Mouse (Mus musculus): ENCODE results near the gene Phyh. TPM values are rescaled to one million over a fixed set of nuclear protein-coding genes. Genes with fewer than 3 reads are reported as not detected.

Gene Phyh
- polyA plus RNA-seq (2012; ENCODE audit: insufficient read depth, insufficient read length, missing spikeins): 975 and 1,033 TPM in 2 replicates

GRCm38 (mm10) chr2:4918860-4919739, at the start of gene Phyh:
Phyh (plus strand) TSS chr2:4919019.
- Histone ChIP-seq H3K4me3 (ENCODE audit: insufficient read depth, low read depth, low read length) (peak within 1 kb of the TSS; percentile 96), H3K27ac (replicated peaks; ENCODE audit: low read depth, low read length) (peak within 1 kb of the TSS; percentile 94), H3K4me1 (ENCODE audit: control insufficient read depth, insufficient read depth, insufficient read length, low read length) (peaks cover 3% of the 10 kb centered on the region; the same call in 1 of the 2 replicates)

GRCm38 (mm10) chr2:4872740-4873139, 46.1 kb upstream of the Phyh start:
- no peak overlapping the region for H3K27ac ChIP-seq (replicated peaks; ENCODE audit: low read depth, low read length)
- H3K4me3 ChIP-seq (ENCODE audit: insufficient read depth, low read depth, low read length): no peak overlapping the region
- H3K4me1 ChIP-seq (ENCODE audit: control insufficient read depth, insufficient read depth, insufficient read length, low read length): no peaks in the 10 kb centered on the region

GRCm38 (mm10) chr2:4873331-4873730, 45.5 kb upstream of the Phyh start:
- no peak overlapping the region for H3K27ac ChIP-seq (replicated peaks; ENCODE audit: low read depth, low read length)
- H3K4me3 ChIP-seq (ENCODE audit: insufficient read depth, low read depth, low read length): no peak overlapping the region
- no peaks in the 10 kb centered on the region for H3K4me1 ChIP-seq (ENCODE audit: control insufficient read depth, insufficient read depth, insufficient read length, low read length)

- no peaks in the 10 kb centered on the region for H3K4me1 ChIP-seq (ENCODE audit: control insufficient read depth, insufficient read depth, insufficient read length, low read length)
- H3K27ac ChIP-seq (replicated peaks; ENCODE audit: low read depth, low read length): no peak overlapping the region
- no peak overlapping the region for H3K4me3 ChIP-seq (ENCODE audit: insufficient read depth, low read depth, low read length)
Measured at GRCm38 (mm10) chr2:4875090-4875489, 43.7 kb upstream of the Phyh start.

GRCm38 (mm10) chr2:4876131-4876530, 42.7 kb upstream of the Phyh start:
- H3K4me1 ChIP-seq (ENCODE audit: control insufficient read depth, insufficient read depth, insufficient read length, low read length): no peaks in the 10 kb centered on the region
- H3K27ac ChIP-seq (replicated peaks; ENCODE audit: low read depth, low read length): no peak overlapping the region
- H3K4me3 ChIP-seq (ENCODE audit: insufficient read depth, low read depth, low read length): no peak overlapping the region

GRCm38 (mm10) chr2:4880737-4881349, 38.0 kb upstream of the Phyh start:
- Histone ChIP-seq H3K27ac (replicated peaks; ENCODE audit: low read depth, low read length) (no peak overlapping the region), H3K4me3 (ENCODE audit: insufficient read depth, low read depth, low read length) (peak overlapping the region; percentile 98), H3K4me1 (ENCODE audit: control insufficient read depth, insufficient read depth, insufficient read length, low read length) (peaks cover 3% of the 10 kb centered on the region)

- Histone ChIP-seq H3K4me1 (ENCODE audit: control insufficient read depth, insufficient read depth, insufficient read length, low read length) (peaks cover 3% of the 10 kb centered on the region), H3K27ac (replicated peaks; ENCODE audit: low read depth, low read length) (peak within 1 kb of the TSS; percentile 70), H3K4me3 (ENCODE audit: insufficient read depth, low read depth, low read length) (peak within 1 kb of the TSS; percentile 98)
Measured at GRCm38 (mm10) chr2:4881350-4882248, 37.2 kb upstream of the Phyh start, which contains the start of gene Sephs1. Sephs1 (plus strand) TSS chr2:4881564.

GRCm38 (mm10) chr2:4882249-4882791, 36.5 kb upstream of the Phyh start:
- Histone ChIP-seq H3K4me1 (ENCODE audit: control insufficient read depth, insufficient read depth, insufficient read length, low read length) (peaks cover 3% of the 10 kb centered on the region), H3K27ac (replicated peaks; ENCODE audit: low read depth, low read length) (peak overlapping the region; percentile 68), H3K4me3 (ENCODE audit: insufficient read depth, low read depth, low read length) (peak overlapping the region; percentile 98)

- peak overlapping the region; percentile 98 for H3K4me3 ChIP-seq (ENCODE audit: insufficient read depth, low read depth, low read length)
- peaks cover 3% of the 10 kb centered on the region for H3K4me1 ChIP-seq (ENCODE audit: control insufficient read depth, insufficient read depth, insufficient read length, low read length)
- no peak overlapping the region for H3K27ac ChIP-seq (replicated peaks; ENCODE audit: low read depth, low read length)
Measured at GRCm38 (mm10) chr2:4883009-4883704, 35.7 kb upstream of the Phyh start.

- no peak overlapping the region for H3K4me3 ChIP-seq (ENCODE audit: insufficient read depth, low read depth, low read length)
- no peak overlapping the region for H3K27ac ChIP-seq (replicated peaks; ENCODE audit: low read depth, low read length)
- H3K4me1 ChIP-seq (ENCODE audit: control insufficient read depth, insufficient read depth, insufficient read length, low read length): peaks cover 3% of the 10 kb centered on the region
Measured at GRCm38 (mm10) chr2:4886896-4887295, 31.9 kb upstream of the Phyh start.

GRCm38 (mm10) chr2:4895598-4895997, 23.2 kb upstream of the Phyh start:
- Histone ChIP-seq H3K4me3 (ENCODE audit: insufficient read depth, low read depth, low read length) (no peak overlapping the region), H3K27ac (replicated peaks; ENCODE audit: low read depth, low read length) (no peak overlapping the region), H3K4me1 (ENCODE audit: control insufficient read depth, insufficient read depth, insufficient read length, low read length) (no peaks in the 10 kb centered on the region)

- no peak overlapping the region for H3K27ac ChIP-seq (replicated peaks; ENCODE audit: low read depth, low read length)
- no peaks in the 10 kb centered on the region for H3K4me1 ChIP-seq (ENCODE audit: control insufficient read depth, insufficient read depth, insufficient read length, low read length)
- no peak overlapping the region for H3K4me3 ChIP-seq (ENCODE audit: insufficient read depth, low read depth, low read length)
Measured at GRCm38 (mm10) chr2:4896970-4897369, 21.8 kb upstream of the Phyh start.

GRCm38 (mm10) chr2:4900624-4901023, 18.2 kb upstream of the Phyh start:
- no peaks in the 10 kb centered on the region for H3K4me1 ChIP-seq (ENCODE audit: control insufficient read depth, insufficient read depth, insufficient read length, low read length)
- no peak overlapping the region for H3K4me3 ChIP-seq (ENCODE audit: insufficient read depth, low read depth, low read length)
- no peak overlapping the region for H3K27ac ChIP-seq (replicated peaks; ENCODE audit: low read depth, low read length)

- no peak overlapping the region for H3K4me3 ChIP-seq (ENCODE audit: insufficient read depth, low read depth, low read length)
- no peak overlapping the region for H3K27ac ChIP-seq (replicated peaks; ENCODE audit: low read depth, low read length)
- no peaks in the 10 kb centered on the region for H3K4me1 ChIP-seq (ENCODE audit: control insufficient read depth, insufficient read depth, insufficient read length, low read length)
Measured at GRCm38 (mm10) chr2:4902346-4902745, 16.5 kb upstream of the Phyh start.

Measured in brown adipose tissue, adult 24 weeks (tissue).